Mouse (Mus musculus) olfactory bulb, adult 2 months (tissue): ENCODE data around the gene Cbarp.

Experiments
- CTCF ChIP-seq: fragments of 200-500 bp; IDR thresholded peaks from 2 replicates; pipeline ENCODE4 v1.5.1; 2012; ENCODE audit warnings: low read depth, mild to moderate bottlenecking, low read length, moderate library complexity; ENCODE audit not compliant: insufficient read depth
- POLR2A ChIP-seq: fragments of 200-500 bp; IDR thresholded peaks from 2 replicates; pipeline ENCODE4 v1.6.1; 2012; ENCODE audit warnings: mild to moderate bottlenecking, low read depth, low read length, moderate library complexity; ENCODE audit not compliant: insufficient read depth

- TF ChIP-seq CTCF = no peak
- no peak for TF ChIP-seq POLR2A
Measured at GRCm38 (mm10) chr10:80173955-80174640, 33.5 kb upstream of the Cbarp start.
